Mouse (Mus musculus): Measurements from ENCODE around the gene Sh3pxd2b. TPM values are rescaled to one million over a fixed set of nuclear protein-coding genes. Genes with fewer than 3 reads are reported as not detected.

Gene Sh3pxd2b
- total RNA-seq, 2 experiments from 2014 or later = 4.5 to 6.0 TPM

DNA sequence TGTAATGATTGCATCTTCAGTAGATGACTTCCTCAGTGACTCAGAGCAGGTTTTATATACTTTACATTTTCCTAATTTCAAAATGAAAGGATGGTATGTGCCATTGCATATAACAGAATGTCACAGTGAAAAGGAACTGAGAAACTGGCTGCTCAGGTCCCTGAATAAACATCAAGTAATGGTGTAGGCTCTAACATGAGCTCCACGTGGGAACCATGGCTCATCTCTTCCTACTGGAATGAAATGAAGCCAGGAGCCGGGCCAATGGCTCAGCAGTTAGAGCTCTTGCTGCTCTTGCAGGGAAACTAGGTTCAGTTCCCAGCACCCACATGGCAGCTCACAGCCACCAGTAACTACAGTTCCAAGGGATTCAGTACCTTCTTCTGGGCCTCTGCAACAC is 124.3 kb downstream of the Sh3pxd2b start:
- intact Hi-C loops (cut with DNase I) = no loop called here
- DNase-seq = no peak

DNA sequence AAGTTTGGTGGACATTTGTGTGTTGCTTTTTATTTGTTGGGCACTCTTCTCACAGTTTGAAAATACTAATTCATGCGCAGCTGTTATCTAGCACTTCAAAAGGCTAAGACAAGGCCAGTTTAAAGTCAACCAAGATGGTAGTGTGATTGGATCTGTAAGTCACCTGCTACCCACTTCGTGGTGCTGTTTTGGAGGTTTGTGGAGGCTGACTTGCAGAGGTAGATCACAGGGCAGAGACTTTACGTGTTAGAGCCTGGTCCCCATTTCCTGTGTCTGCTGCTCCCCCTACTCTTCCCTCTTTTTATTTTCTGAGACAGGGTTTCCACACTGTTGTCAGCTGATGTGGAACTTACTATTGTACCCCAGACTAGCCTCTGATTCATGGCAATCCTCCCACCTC is 127.1 kb downstream of the Sh3pxd2b start:
- intact Hi-C loops (cut with DNase I) = no loop called here
- no peak for DNase-seq

- DNase-seq = no peak
- intact Hi-C loops (cut with DNase I) = no loop called here
Measured at GRCm38 (mm10) chr11:32475487-32476236, 128.0 kb downstream of the Sh3pxd2b start.

Other genes with a start within 250 kb of the Sh3pxd2b start
- gene Il9r, start 147.5 kb upstream of the Sh3pxd2b start, total RNA-seq (2021) = under 1 TPM in 1 of 2 experiments, not detected in 1; 0.11 TPM
- gene Snrnp25, start 142.4 kb upstream of the Sh3pxd2b start, total RNA-seq (2021) = 10 to 100 TPM; 11.1 to 12.2 TPM
- gene Rhbdf1, start 125.5 kb upstream of the Sh3pxd2b start, total RNA-seq (2021) = 10 to 100 TPM; 24.3 to 25.1 TPM
- 1 to 10 TPM; 6.7 TPM for gene Mpg, start 121.3 kb upstream of the Sh3pxd2b start, total RNA-seq (2021)
- 10 to 100 TPM; 26.1 to 28.5 TPM for gene Nprl3, start 80.1 kb upstream of the Sh3pxd2b start, total RNA-seq (2021)
- not detected for gene Hba-x, start 71.4 kb upstream of the Sh3pxd2b start, total RNA-seq (2021)
- gene Hba-a1, start 64.3 kb upstream of the Sh3pxd2b start, total RNA-seq (2021) = over 10,000 TPM in 1 of 2 experiments, 1,000 to 10,000 TPM in 1; 7,538 to 10,107 TPM
- gene Hbq1b, start 60.9 kb upstream of the Sh3pxd2b start, total RNA-seq (2021) = 1 to 10 TPM in 1 of 2 experiments, not detected in 1; 1.4 TPM
- 1,000 to 10,000 TPM; 7,375 to 9,600 TPM for gene Hba-a2, start 51.3 kb upstream of the Sh3pxd2b start, total RNA-seq (2021)
- under 1 TPM; 0.75 to 0.76 TPM for gene Hbq1a, start 47.8 kb upstream of the Sh3pxd2b start, total RNA-seq (2021)
- gene Ubtd2, start 107.5 kb downstream of the Sh3pxd2b start, total RNA-seq (2021) = 1 to 10 TPM; 4.7 to 7.0 TPM
- gene Efcab9, start 184.3 kb downstream of the Sh3pxd2b start, total RNA-seq (2021) = under 1 TPM in 1 of 2 experiments, not detected in 1; 0.41 TPM
- 1 to 10 TPM; 8.9 to 9.7 TPM for gene Stk10, start 185.5 kb downstream of the Sh3pxd2b start, total RNA-seq (2021)

Measured in heart, postnatal 36 days (tissue).